Mouse (Mus musculus) G1E (cell line): Measurements from ENCODE around the gene Olfr871.

ENCODE experiments used
- CTCF ChIP-seq: IDR thresholded peaks from 2 replicates; pipeline ENCODE4 v1.5.1; 2012; ENCODE audit warnings: low read depth, low read length, inconsistent platforms, mixed read lengths
- TAL1 ChIP-seq: conservative IDR thresholded peaks from 2 replicates; pipeline ENCODE4 v1.6.1; 2012; ENCODE audit warnings: low read depth, low read length, inconsistent platforms, mixed read lengths

GRCm38 (mm10) chr9:20173957-20174356 lies 38.0 kb upstream of the Olfr871 start, which contains the start of gene Olfr870:
- TF ChIP-seq CTCF (no peak), TAL1 (no peak)
